Mouse (Mus musculus): ENCODE results near the gene Hagh.

Hagh gene

GRCm38 (mm10) chr17:24913984-24914383, 74.0 kb downstream of the Hagh start:
- DNase-seq = no peak

Measured in kidney, adult 11 months (tissue).